Mouse (Mus musculus): ENCODE results near the gene Xirp2. TPM values are rescaled to one million over a fixed set of nuclear protein-coding genes. Genes with fewer than 3 reads are reported as not detected.

Xirp2 gene
- not detected for polyA plus RNA-seq (2015; fragmentation: Illumina TruSeq; extraction: RNeasy Lipid Tissue Mini Kit (QIAGEN cat#74804); ENCODE audit: insufficient read depth, low replicate concordance)

DNA sequence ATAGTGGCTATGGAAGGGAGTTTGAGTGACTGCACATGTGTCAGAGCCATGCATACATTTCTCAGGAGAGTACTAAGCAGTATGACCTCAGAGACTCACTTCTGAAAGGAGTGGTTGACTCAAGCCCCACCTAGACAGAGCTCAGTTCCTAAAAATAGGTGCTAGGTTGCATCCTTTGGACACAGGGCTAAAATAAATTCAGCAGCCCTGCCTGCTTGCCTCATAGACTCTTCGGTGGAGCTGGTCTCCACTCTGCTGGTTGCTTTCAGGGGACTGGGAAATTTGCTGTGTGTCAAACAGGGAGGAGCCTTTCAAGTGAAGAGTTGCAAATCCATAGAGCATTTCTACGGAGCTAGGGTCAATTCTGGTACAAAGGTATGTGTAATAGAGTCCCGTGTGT lies at the start of gene Xirp2:
Gene Xirp2 (plus strand): TSS at position 223 of the 400 bp plus-strand sequence.

DNA sequence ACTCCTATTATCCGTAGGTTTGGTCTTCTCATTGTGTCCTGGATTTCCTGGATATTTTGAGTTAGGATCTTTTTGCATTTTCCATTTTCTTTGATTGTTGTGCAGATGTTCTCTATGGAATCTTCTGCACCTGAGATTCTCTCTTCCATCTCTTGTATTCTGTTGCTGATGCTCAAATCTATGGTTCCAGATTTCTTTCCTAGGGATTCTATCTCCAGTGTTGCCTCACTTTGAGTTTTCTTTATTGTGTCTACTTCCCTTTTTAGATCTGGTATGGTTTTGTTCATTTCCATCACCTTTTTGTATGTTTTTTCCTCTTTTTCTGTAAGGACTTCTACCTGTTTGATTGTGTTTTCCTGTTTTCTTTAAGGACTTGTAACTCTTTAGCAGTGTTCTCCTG lies 32.4 kb upstream of the Xirp2 start, which contains the start of gene Gm21830:
Gene Gm21830 (plus strand): TSS at position 301 of the 400 bp plus-strand sequence.

DNA sequence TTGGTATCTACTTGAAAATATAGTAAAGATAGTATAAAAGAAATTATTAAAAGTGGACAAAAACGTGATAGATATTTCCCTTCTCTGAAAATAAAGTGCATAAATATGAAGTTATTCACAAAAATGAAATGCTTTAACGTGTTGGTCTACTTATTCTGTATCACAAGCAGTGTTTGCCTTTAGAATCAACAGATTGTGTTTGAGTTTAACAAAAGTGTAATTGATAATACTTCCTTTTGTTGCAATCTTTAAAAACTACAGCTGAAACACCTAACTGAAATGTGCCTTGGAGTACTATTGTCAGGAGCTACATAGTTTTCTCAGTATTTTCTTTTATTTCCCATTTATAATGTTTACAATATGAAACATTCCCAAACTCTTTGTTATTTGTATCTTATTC lies 12.7 kb upstream of the Xirp2 start, which contains the start of gene Gm26727:
Gene Gm26727 (minus strand): TSS at position 101 of the 400 bp plus-strand sequence.

DNA sequence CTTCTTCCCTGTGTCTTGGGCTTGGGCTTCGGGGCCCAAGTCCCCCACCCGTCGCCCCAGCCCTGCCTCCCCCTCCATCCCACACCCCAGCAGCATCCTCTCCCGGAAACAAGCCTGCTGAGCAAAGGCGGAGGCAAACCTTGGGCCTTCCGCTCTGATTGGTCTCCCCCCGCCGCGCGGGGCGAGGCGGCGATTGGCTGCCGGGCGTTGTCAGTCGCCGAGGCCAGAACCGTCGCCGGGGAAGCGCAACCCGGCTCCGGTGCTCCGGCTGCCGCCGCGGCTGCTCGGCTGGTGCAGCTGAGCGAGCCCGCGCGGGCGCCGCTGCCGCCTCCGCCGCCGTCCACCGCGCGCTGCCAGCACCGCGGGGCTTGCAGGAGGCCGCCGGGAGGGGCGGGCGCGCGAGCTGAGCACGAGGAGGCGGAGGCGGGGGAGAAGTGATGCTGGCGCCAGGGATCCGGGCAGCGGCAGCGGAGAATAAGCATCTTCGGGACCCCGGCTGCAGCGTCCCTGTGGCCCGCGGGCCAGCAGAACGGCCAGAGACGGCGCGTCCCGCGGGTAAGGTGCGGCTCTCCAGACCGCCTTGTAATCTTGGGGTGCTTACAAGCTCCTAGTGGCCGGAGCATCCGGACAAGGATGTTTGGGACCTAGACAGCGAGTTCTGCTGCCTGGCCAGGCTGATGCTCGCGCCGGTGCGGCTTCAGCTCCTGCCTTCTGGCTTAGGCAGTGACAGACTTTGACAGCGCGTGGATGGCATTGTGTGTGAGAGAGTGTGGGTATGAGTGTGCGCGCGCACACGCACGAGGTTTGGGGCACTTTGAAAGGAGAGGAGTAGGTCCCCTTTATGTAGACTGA lies 119.9 kb downstream of the Xirp2 start, which contains the start of gene B3galt1:
Gene B3galt1 (plus strand): TSS at position 392 of the 852 bp plus-strand sequence.

Other genes with a start within 250 kb of the Xirp2 start
- gene Gm21830, start 32.3 kb upstream of the Xirp2 start, polyA plus RNA-seq (2015; fragmentation: Illumina TruSeq; extraction: RNeasy Lipid Tissue Mini Kit (QIAGEN cat#74804); ENCODE audit: insufficient read depth, low replicate concordance) = not detected
- gene Gm26727, start 12.8 kb upstream of the Xirp2 start, polyA plus RNA-seq (2015; fragmentation: Illumina TruSeq; extraction: RNeasy Lipid Tissue Mini Kit (QIAGEN cat#74804); ENCODE audit: insufficient read depth, low replicate concordance) = not detected
- gene B3galt1, start 119.9 kb downstream of the Xirp2 start, polyA plus RNA-seq (2015; fragmentation: Illumina TruSeq; extraction: RNeasy Lipid Tissue Mini Kit (QIAGEN cat#74804); ENCODE audit: insufficient read depth, low replicate concordance) = 3.2 TPM